Comparison of ENCODE assay signal across 8 mouse cellular contexts in the genomic region with DNA sequence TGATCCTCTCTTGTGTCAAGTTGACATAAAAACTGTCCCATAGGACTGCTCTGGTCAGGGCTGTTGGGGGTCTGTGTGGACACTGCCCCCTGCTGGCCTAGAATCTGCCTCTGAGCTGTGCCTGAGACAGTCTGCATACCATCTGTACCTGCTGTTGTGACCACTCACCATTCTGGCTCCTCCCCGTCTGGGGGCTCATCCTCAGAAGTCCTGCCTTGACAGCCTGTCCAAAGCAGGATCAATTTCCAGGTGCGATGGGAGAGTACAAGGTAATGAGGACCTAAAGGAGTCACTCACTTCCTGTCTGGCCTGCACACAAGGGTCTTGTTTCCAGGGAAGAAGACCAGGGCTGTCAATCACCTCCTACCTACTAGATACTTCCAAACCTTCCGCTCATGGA. TPM values are rescaled to one million over a fixed set of nuclear protein-coding genes. Genes with fewer than 3 reads are reported as not detected.
DNase-seq lines count a peak whose midpoint lies in the region; ATAC-seq and TF ChIP-seq lines count a peak whose summit lies in the region.

No protein-coding gene starts in this region.

- in situ Hi-C loops in CH12.LX (cut with MboI; ENCODE audit: low pct_ligation_motif_present, low pct_unique_long_range_greater_than_20kb, low sequenced_read_pairs): no loop called here

- no peak overlapping the region for H3K4me3 ChIP-seq in CH12.LX (replicated peaks in 1 of 3; ENCODE audit: low read depth in 2 of 3, low read length in 2 of 3, poor library complexity in 1 of 3)
- H3K4me3 ChIP-seq in limb, embryonic 11.5 days (ENCODE audit: low read depth, low read length): no peak overlapping the region
- no peak overlapping the region for H3K4me3 ChIP-seq in midbrain, embryonic 12.5 days
- H3K4me3 ChIP-seq in stomach, embryonic 15.5 days (replicated peaks): no peak overlapping the region

- ATAC-seq in granulocyte monocyte progenitor cell, adult 5-6 weeks (replicated peaks; ENCODE audit: poor library complexity, severe bottlenecking): peak; percentile 65
- no peak for ATAC-seq in limb, embryonic 11.5 days (ENCODE audit: insufficient number of reproducible peaks, low FRiP score, low TSS enrichment, low read depth)
- ATAC-seq in midbrain, embryonic 12.5 days (ENCODE audit: low FRiP score, low read depth): peak; percentile 39; the same call in 1 of the 2 replicates
- ATAC-seq in stomach, embryonic 15.5 days (ENCODE audit: insufficient read depth, low FRiP score, low read depth): peak; percentile 27; the same call in 1 of the 2 replicates

- peak; percentile 63 to 77; a peak in 3 of 4 replicates for TF ChIP-seq CTCF in CH12.LX (conservative IDR thresholded peaks at IDR 0.05 in 1 of 2, IDR thresholded peaks at IDR 0.05 in 1 of 2; ENCODE audit: low read depth in 2 of 2, low read length in 2 of 2)

- peak; percentile 47 for TF ChIP-seq RAD21 in CH12.LX (IDR thresholded peaks at IDR 0.05; ENCODE audit: low read depth, low read length)

- no peaks in the 10 kb centered on the region for H3K27me3 ChIP-seq in CH12.LX (replicated peaks)
- H3K27me3 ChIP-seq in limb, embryonic 11.5 days (ENCODE audit: control insufficient read depth, insufficient read depth, low read length): no peaks in the 10 kb centered on the region
- H3K27me3 ChIP-seq in midbrain, embryonic 12.5 days: no peaks in the 10 kb centered on the region
- no peaks in the 10 kb centered on the region for H3K27me3 ChIP-seq in stomach, embryonic 15.5 days (replicated peaks)

- peak; percentile 43 to 57 for DNase-seq in adrenal gland, adult 18-20 months (ENCODE audit: low spot score in 2 of 2)
- no peak for DNase-seq in adrenal gland, postnatal 4 days (ENCODE audit: low spot score in 2 of 2)
- DNase-seq in CH12.LX (ENCODE audit: extremely low read depth): peak; percentile 64
- peak; percentile 72 for DNase-seq in cerebellum, adult 9-10 months
- peak; percentile 75 for DNase-seq in limb, embryonic 11.5 days (ENCODE audit: low spot score)

- no peaks in the 10 kb centered on the region for H3K9me3 ChIP-seq in CH12.LX (replicated peaks; ENCODE audit: low read length)
- no peaks in the 10 kb centered on the region for H3K9me3 ChIP-seq in limb, embryonic 11.5 days (ENCODE audit: control insufficient read depth, low read length)
- H3K9me3 ChIP-seq in midbrain, embryonic 12.5 days: no peaks in the 10 kb centered on the region
- H3K9me3 ChIP-seq in stomach, embryonic 15.5 days: no peaks in the 10 kb centered on the region

- no peak for TF ChIP-seq EP300 in CH12.LX (IDR thresholded peaks at IDR 0.05; ENCODE audit: low read length)

- no peak for TF ChIP-seq POLR2A in CH12.LX (IDR thresholded peaks at IDR 0.05; ENCODE audit: low read depth, low read length)

- WGBS in limb, embryonic 11.5 days: 68% methylated on average over 3 of the region's 3 CpGs
- 66% methylated on average over 3 of the region's 3 CpGs for WGBS in midbrain, embryonic 12.5 days
- 58% methylated on average over 3 of the region's 3 CpGs for WGBS in stomach, embryonic 15.5 days

- no peak overlapping the region for H3K27ac ChIP-seq in CH12.LX (ENCODE audit: insufficient read depth, low read depth)
- H3K27ac ChIP-seq in limb, embryonic 11.5 days (replicated peaks; ENCODE audit: low read depth, low read length): no peak overlapping the region
- H3K27ac ChIP-seq in midbrain, embryonic 12.5 days (replicated peaks): no peak overlapping the region
- no peak overlapping the region for H3K27ac ChIP-seq in stomach, embryonic 15.5 days

- H3K79me2 ChIP-seq in CH12.LX (replicated peaks; ENCODE audit: control insufficient read depth, extremely low read depth, insufficient read depth, poor library complexity, severe bottlenecking): no peaks in the 10 kb centered on the region

- H3K36me3 ChIP-seq in CH12.LX (replicated peaks in 1 of 2; ENCODE audit: control insufficient read depth in 1 of 2, insufficient read depth in 1 of 2, low read length in 1 of 2): peaks cover 5 to 68% of the 10 kb centered on the region in 2 experiments
- H3K36me3 ChIP-seq in limb, embryonic 11.5 days (ENCODE audit: control insufficient read depth, insufficient read depth, low read length): no peaks in the 10 kb centered on the region
- H3K36me3 ChIP-seq in midbrain, embryonic 12.5 days: 0 out of 2 replicates have a peak, but pooled peaks cover 6% of the 10 kb centered on the region
- H3K36me3 ChIP-seq in stomach, embryonic 15.5 days: 0 out of 2 replicates have a peak, but pooled peaks cover 3% of the 10 kb centered on the region

- dilution Hi-C loops in CH12.LX (cut with MboI; ENCODE audit: extremely low pct_ligation_motif_present, extremely low pct_unique_long_range_greater_than_20kb, low sequenced_read_pairs): no loop called here

- no peak overlapping the region for H3K9ac ChIP-seq in CH12.LX (ENCODE audit: insufficient read depth, low read depth)
- no peak overlapping the region for H3K9ac ChIP-seq in limb, embryonic 11.5 days (ENCODE audit: low read length)
- H3K9ac ChIP-seq in midbrain, embryonic 12.5 days (replicated peaks): no peak overlapping the region
- H3K9ac ChIP-seq in stomach, embryonic 15.5 days: no peak overlapping the region

- H3K4me2 ChIP-seq in CH12.LX (ENCODE audit: insufficient read depth, low read depth, poor library complexity, severe bottlenecking): no peak overlapping the region
- H3K4me2 ChIP-seq in limb, embryonic 11.5 days (ENCODE audit: low read depth, severe bottlenecking): no peak overlapping the region
- no peak overlapping the region for H3K4me2 ChIP-seq in midbrain, embryonic 12.5 days (replicated peaks)
- H3K4me2 ChIP-seq in stomach, embryonic 15.5 days: no peak overlapping the region

- peaks cover 28 to 73% of the 10 kb centered on the region in 2 experiments for H3K4me1 ChIP-seq in CH12.LX (ENCODE audit: control insufficient read depth in 1 of 2, insufficient read depth in 2 of 2)
- H3K4me1 ChIP-seq in limb, embryonic 11.5 days (ENCODE audit: control insufficient read depth, insufficient read depth, low read length): 0 out of 2 replicates have a peak, but pooled peaks cover 2% of the 10 kb centered on the region
- peaks cover 3% of the 10 kb centered on the region; the same call in 1 of the 2 replicates for H3K4me1 ChIP-seq in midbrain, embryonic 12.5 days
- H3K4me1 ChIP-seq in stomach, embryonic 15.5 days: 0 out of 2 replicates have a peak, but pooled peaks cover 5% of the 10 kb centered on the region

TF ChIP-seq in CH12.LX, 34 proteins besides CTCF, POLR2A, EP300 and RAD21:
- peak; percentile 61 for TF ChIP-seq SMC3 (IDR thresholded peaks at IDR 0.05; ENCODE audit: low read depth, low read length)
- no peak for TF ChIP-seq TCF12 (IDR thresholded peaks at IDR 0.05; ENCODE audit: low read depth, low read length)

RNA-seq across cellular contexts. Expression of gene Morn1, which starts 8.2 kb away (rescaled TPM):
- 1 to 10 TPM; 6.6 to 9.8 TPM for total RNA-seq in adrenal gland, adult 18-20 months (2021)
- 10 to 100 TPM; 12.1 to 14.9 TPM for total RNA-seq in adrenal gland, postnatal 4 days (2021)
- 7.1 and 8.7 TPM in 2 replicates for total RNA-seq in CH12.LX (2012; rRNA removed)
- 4.0 and 4.2 TPM in 2 replicates for total RNA-seq in CH12.LX (2014; rRNA removed)
- polyA plus RNA-seq in CH12.LX (2012; ENCODE audit: insufficient read length, low read depth): 3.8 and 6.3 TPM in 2 replicates
- 0.62 and 1.2 TPM in 2 replicates for total RNA-seq in granulocyte monocyte progenitor cell, adult 5-6 weeks (2014; fragmentation: Nextera tagmentation)
- 1.6 and 4.7 TPM in 2 replicates for total RNA-seq in granulocyte monocyte progenitor cell, adult 5-6 weeks (2017)
- 3.5 and 4.5 TPM in 2 replicates for polyA plus RNA-seq in limb, embryonic 11.5 days (2014; fragmentation: Nextera tagmentation; extraction: Ambion mirVana)
- 5.6 and 5.7 TPM in 2 replicates for polyA plus RNA-seq in midbrain, embryonic 12.5 days (2016; fragmentation: Nextera tagmentation; extraction: Ambion mirVana)
- 5.1 and 5.3 TPM in 2 replicates for polyA plus RNA-seq in stomach, embryonic 15.5 days (2015; fragmentation: Nextera tagmentation; extraction: Ambion mirVana)

RNA-seq across cellular contexts. Expression of gene Rer1, which starts 8.4 kb away (rescaled TPM):
- 100 to 1,000 TPM in 1 of 2 experiments, 10 to 100 TPM in 1; 95.4 to 109 TPM for total RNA-seq in adrenal gland, adult 18-20 months (2021)
- total RNA-seq in adrenal gland, postnatal 4 days (2021): 10 to 100 TPM; 90.8 to 96.1 TPM
- total RNA-seq in CH12.LX (2012; rRNA removed): 126 and 138 TPM in 2 replicates
- 221 and 232 TPM in 2 replicates for total RNA-seq in CH12.LX (2014; rRNA removed)
- 123 and 135 TPM in 2 replicates for polyA plus RNA-seq in CH12.LX (2012; ENCODE audit: insufficient read length, low read depth)
- 93.3 and 125 TPM in 2 replicates for total RNA-seq in granulocyte monocyte progenitor cell, adult 5-6 weeks (2014; fragmentation: Nextera tagmentation)
- total RNA-seq in granulocyte monocyte progenitor cell, adult 5-6 weeks (2017): 106 and 134 TPM in 2 replicates
- 137 and 149 TPM in 2 replicates for polyA plus RNA-seq in limb, embryonic 11.5 days (2014; fragmentation: Nextera tagmentation; extraction: Ambion mirVana)
- polyA plus RNA-seq in midbrain, embryonic 12.5 days (2016; fragmentation: Nextera tagmentation; extraction: Ambion mirVana): 122 and 132 TPM in 2 replicates
- polyA plus RNA-seq in stomach, embryonic 15.5 days (2015; fragmentation: Nextera tagmentation; extraction: Ambion mirVana): 175 and 179 TPM in 2 replicates

RNA-seq across cellular contexts. Expression of gene Pex10, which starts 27.7 kb away (rescaled TPM):
- 10 to 100 TPM; 18.2 to 20.3 TPM for total RNA-seq in adrenal gland, adult 18-20 months (2021)
- total RNA-seq in adrenal gland, postnatal 4 days (2021): 10 to 100 TPM; 25.6 to 27.5 TPM
- total RNA-seq in CH12.LX (2012; rRNA removed) (15.7 and 21.9 TPM in 2 replicates), CH12.LX (2014; rRNA removed) (9.2 and 10.2 TPM in 2 replicates)
- 14.2 and 15.6 TPM in 2 replicates for polyA plus RNA-seq in CH12.LX (2012; ENCODE audit: insufficient read length, low read depth)
- total RNA-seq in granulocyte monocyte progenitor cell, adult 5-6 weeks (2014; fragmentation: Nextera tagmentation): 10.5 and 11.0 TPM in 2 replicates
- total RNA-seq in granulocyte monocyte progenitor cell, adult 5-6 weeks (2017): 13.4 and 18.6 TPM in 2 replicates
- 6.5 and 8.5 TPM in 2 replicates for polyA plus RNA-seq in limb, embryonic 11.5 days (2014; fragmentation: Nextera tagmentation; extraction: Ambion mirVana)
- 16.0 and 19.2 TPM in 2 replicates for polyA plus RNA-seq in midbrain, embryonic 12.5 days (2016; fragmentation: Nextera tagmentation; extraction: Ambion mirVana)
- 18.4 and 19.1 TPM in 2 replicates for polyA plus RNA-seq in stomach, embryonic 15.5 days (2015; fragmentation: Nextera tagmentation; extraction: Ambion mirVana)

RNA-seq across cellular contexts. Expression of gene Plch2, which starts 38.0 kb away (rescaled TPM):
- under 1 TPM; 0.33 to 0.35 TPM for total RNA-seq in adrenal gland, adult 18-20 months (2021)
- total RNA-seq in adrenal gland, postnatal 4 days (2021): 1 to 10 TPM; 1.1 to 1.6 TPM
- total RNA-seq in CH12.LX (2012; rRNA removed) (0.38 and 0.47 TPM in 2 replicates), CH12.LX (2014; rRNA removed) (0.04 and 0.09 TPM in 2 replicates)
- 0.16 and 0.17 TPM in 2 replicates for polyA plus RNA-seq in CH12.LX (2012; ENCODE audit: insufficient read length, low read depth)
- total RNA-seq in granulocyte monocyte progenitor cell, adult 5-6 weeks (2014; fragmentation: Nextera tagmentation): 0.30 TPM in 1 of 2 replicates, not detected in the other
- total RNA-seq in granulocyte monocyte progenitor cell, adult 5-6 weeks (2017): not detected in 2 replicates
- polyA plus RNA-seq in limb, embryonic 11.5 days (2014; fragmentation: Nextera tagmentation; extraction: Ambion mirVana): 1.0 and 1.2 TPM in 2 replicates
- 3.6 and 3.7 TPM in 2 replicates for polyA plus RNA-seq in midbrain, embryonic 12.5 days (2016; fragmentation: Nextera tagmentation; extraction: Ambion mirVana)
- polyA plus RNA-seq in stomach, embryonic 15.5 days (2015; fragmentation: Nextera tagmentation; extraction: Ambion mirVana): 24.1 and 24.7 TPM in 2 replicates

Comparison
In these comparisons a context has a peak if more than half of its experiments do, and no peak if none do; other contexts are left out.
1. DNase-seq: peak in adrenal gland, adult 18-20 months (2 of 2), CH12.LX (single experiment), cerebellum, adult 9-10 months (single experiment) and limb, embryonic 11.5 days (single experiment); none in adrenal gland, postnatal 4 days (0 of 2).